In genomic region chr5:22536695-22537094, GRCm38 (mm10) we compare ENCODE assay signal across 20 mouse cellular contexts. TPM values are rescaled to one million over a fixed set of nuclear protein-coding genes. Genes with fewer than 3 reads are reported as not detected.
DNase-seq lines count a peak whose midpoint lies in the region; ATAC-seq lines count a peak whose summit lies in the region.
"Had no signal": no experiment of that assay in that cellular context is flagged by ENCODE, and none has a peak within 500 bp of the region (broad histone marks: within the 10 kb centered on the region; RNA-seq: fewer than 3 reads in every experiment).

No protein-coding gene starts in this region.

- no peak overlapping the region for H3K4me2 ChIP-seq in midbrain, embryonic 13.5 days (replicated peaks)

- H3K4me3 ChIP-seq in midbrain, embryonic 13.5 days (replicated peaks): no peak overlapping the region

- no peaks in the 10 kb centered on the region for H3K4me1 ChIP-seq in midbrain, embryonic 13.5 days (replicated peaks)

- H3K27ac ChIP-seq in midbrain, embryonic 13.5 days: no peak overlapping the region

- H3K27me3 ChIP-seq in midbrain, embryonic 13.5 days: no peaks in the 10 kb centered on the region
- H3K27me3 ChIP-seq: CH12.LX, Patski had no signal

- H3K9me3 ChIP-seq in midbrain, embryonic 13.5 days: no peaks in the 10 kb centered on the region

- H3K36me3 ChIP-seq in midbrain, embryonic 13.5 days: peaks cover 36% of the 10 kb centered on the region

- ATAC-seq in CD4-positive, CD25-positive, alpha-beta regulatory T cell, adult 4 months: peak; percentile 51
- peak; percentile 64 for ATAC-seq in activated CD4-positive, CD25-positive, alpha-beta regulatory T cell, adult 4 months
- peak; percentile 35 for ATAC-seq in inflammation-experienced regulatory T-cells, adult 6 months
- ATAC-seq in midbrain, embryonic 13.5 days: no peak
- ATAC-seq: Patski had no signal

- WGBS in midbrain, embryonic 13.5 days: 94% methylated on average over 1 of the region's 1 CpGs

- no peak overlapping the region for H3K9ac ChIP-seq in midbrain, embryonic 13.5 days (replicated peaks)

- no peak for DNase-seq in lung, adult 18-20 months
- DNase-seq in frontal cortex, postnatal 25 days (ENCODE audit: low spot score in 2 of 2): no peak
- DNase-seq: adrenal gland, adult 2 months; adrenal gland, adult 8-10 months; adrenal gland, postnatal 10 days; adrenal gland, postnatal 14 days; adrenal gland, postnatal 25 days; adrenal gland, postnatal 36 days; B cell, adult 2 months; cerebellum, adult 11 months; cerebellum, adult 11-12 months; cerebellum, adult 18-20 months; cerebellum, adult 2 months; cerebellum, adult 8-10 months had no signal

RNA-seq across cellular contexts. Expression of gene Orc5, which starts 13.5 kb away (rescaled TPM):
- polyA plus RNA-seq in CD4-positive, CD25-positive, alpha-beta regulatory T cell, adult 4 months (2017; shearing (Covaris generic)): 10 to 100 TPM; 54.7 to 58.5 TPM
- 10 to 100 TPM; 47.6 to 55.4 TPM for polyA plus RNA-seq in activated CD4-positive, CD25-positive, alpha-beta regulatory T cell, adult 4 months (2017; shearing (Covaris generic))
- polyA plus RNA-seq in inflammation-experienced regulatory T-cells, adult 6 months (2017; shearing (Covaris generic)): 10 to 100 TPM; 46.4 to 53.6 (median 52.9) TPM
- 36.9 and 37.3 TPM in 2 replicates for polyA plus RNA-seq in midbrain, embryonic 13.5 days (2015; fragmentation: Nextera tagmentation; extraction: Ambion mirVana)
